18 mouse cellular contexts compared by ENCODE assay signal in genomic region chr2:166516261-166516660, GRCm38 (mm10).
DNase-seq lines count a peak whose midpoint lies in the region; ATAC-seq and TF ChIP-seq lines count a peak whose summit lies in the region.
"Had no signal": no experiment of that assay in that cellular context is flagged by ENCODE, and none has a peak within 500 bp of the region (broad histone marks: within the 10 kb centered on the region; RNA-seq: fewer than 3 reads in every experiment).

No protein-coding gene starts in this region.

- no peak for TF ChIP-seq CTCF in lung, adult 2 months (IDR thresholded peaks at IDR 0.05; ENCODE audit: insufficient read depth, low read length)

- H3K79me2 ChIP-seq in macrophage (ENCODE audit: inconsistent target): no peaks in the 10 kb centered on the region

- no peak for TF ChIP-seq POLR2A in lung, adult 2 months (IDR thresholded peaks at IDR 0.05; ENCODE audit: borderline replicate concordance, extremely low read depth, low read depth, low read length)

- H3K27me3 ChIP-seq in hindbrain, embryonic 10.5 days (ENCODE audit: insufficient read depth, poor library complexity, severe bottlenecking): peaks cover 67% of the 10 kb centered on the region
- peaks cover 4% of the 10 kb centered on the region; the same call in 1 of the 2 replicates for H3K27me3 ChIP-seq in hindbrain, embryonic 16.5 days (replicated peaks; ENCODE audit: control insufficient read depth, insufficient read depth, low read length)
- H3K27me3 ChIP-seq: limb, embryonic 12.5 days had no signal

- peak overlapping the region; percentile 84 for H3K27ac ChIP-seq in hindbrain, embryonic 10.5 days
- no peak overlapping the region for H3K27ac ChIP-seq in hindbrain, embryonic 16.5 days (ENCODE audit: low read depth, low read length)
- H3K27ac ChIP-seq in macrophage: peak overlapping the region; percentile 32
- H3K27ac ChIP-seq: left cerebral cortex, adult 2 months; limb, embryonic 12.5 days had no signal

- H3K4me2 ChIP-seq in hindbrain, embryonic 16.5 days (ENCODE audit: low read length): no peak overlapping the region
- H3K4me2 ChIP-seq: hindbrain, embryonic 14.5 days; limb, embryonic 12.5 days had no signal

- H3K4me3 ChIP-seq in hindbrain, embryonic 10.5 days: no peak overlapping the region
- H3K4me3 ChIP-seq in hindbrain, embryonic 16.5 days (ENCODE audit: low read length): no peak overlapping the region
- H3K4me3 ChIP-seq in lung, adult 2 months (replicated peaks; ENCODE audit: extremely low read depth, low read depth, low read length): no peak overlapping the region
- no peak overlapping the region for H3K4me3 ChIP-seq in macrophage (ENCODE audit: inconsistent target)
- H3K4me3 ChIP-seq: left cerebral cortex, adult 2 months; limb, embryonic 12.5 days had no signal

- DNase-seq in adrenal gland, postnatal 14 days: peak; percentile 11
- no peak for DNase-seq in adrenal gland, adult 18-20 months (ENCODE audit: low spot score in 2 of 2)
- no peak for DNase-seq in hindbrain, embryonic 10.5 days (ENCODE audit: low spot score)
- DNase-seq in lung, postnatal 36 days: peak; percentile 21
- no peak for DNase-seq in lung, adult 2 months
- no peak for DNase-seq in gastrocnemius, adult 18-20 months (ENCODE audit: low spot score)
- DNase-seq: cerebellum, adult 11 months; cerebellum, postnatal 14 days; gastrocnemius, postnatal 14 days; kidney, postnatal 14 days; right cerebral cortex, adult 18-20 months; thymus, adult 18-20 months had no signal

- H3K9ac ChIP-seq in hindbrain, embryonic 16.5 days (ENCODE audit: low read depth, low read length): no peak overlapping the region
- H3K9ac ChIP-seq: hindbrain, embryonic 14.5 days; limb, embryonic 12.5 days had no signal

- 74% methylated on average over 1 of the region's 1 CpGs for WGBS in hindbrain, embryonic 10.5 days
- WGBS in hindbrain, embryonic 16.5 days: 81% methylated on average over 1 of the region's 1 CpGs
- WGBS in lung, adult 2 months: 64% methylated on average over 1 of the region's 1 CpGs
- 29% methylated on average over 1 of the region's 1 CpGs for WGBS in macrophage (ENCODE audit: missing documents)

- no peak for ATAC-seq in hindbrain, embryonic 16.5 days
- ATAC-seq: intestine, embryonic 16.5 days had no signal

- no peaks in the 10 kb centered on the region for H3K36me3 ChIP-seq in hindbrain, embryonic 10.5 days
- H3K36me3 ChIP-seq in hindbrain, embryonic 16.5 days (ENCODE audit: control insufficient read depth, insufficient read depth, low read length): no peaks in the 10 kb centered on the region
- H3K36me3 ChIP-seq in macrophage (ENCODE audit: inconsistent target): no peaks in the 10 kb centered on the region
- H3K36me3 ChIP-seq: limb, embryonic 12.5 days had no signal

- H3K4me1 ChIP-seq in hindbrain, embryonic 10.5 days (replicated peaks): peaks cover 49% of the 10 kb centered on the region
- H3K4me1 ChIP-seq in hindbrain, embryonic 16.5 days (ENCODE audit: control insufficient read depth, insufficient read depth, low read depth, low read length): peaks cover 12% of the 10 kb centered on the region
- H3K4me1 ChIP-seq in lung, adult 2 months (ENCODE audit: control insufficient read depth, insufficient read depth, low read length): no peaks in the 10 kb centered on the region

- H3K9me3 ChIP-seq in hindbrain, embryonic 10.5 days: no peaks in the 10 kb centered on the region
- H3K9me3 ChIP-seq in hindbrain, embryonic 16.5 days (ENCODE audit: control insufficient read depth, low read length): peaks cover 3% of the 10 kb centered on the region
- H3K9me3 ChIP-seq: limb, embryonic 12.5 days had no signal

Comparison
In these comparisons a context has a peak if more than half of its experiments do, and no peak if none do; other contexts are left out.
1. DNase-seq: peak in adrenal gland, postnatal 14 days (single experiment) and lung, postnatal 36 days (single experiment); none in adrenal gland, adult 18-20 months (0 of 2), hindbrain, embryonic 10.5 days (single experiment), lung, adult 2 months (single experiment) and gastrocnemius, adult 18-20 months (single experiment).